Mouse (Mus musculus): Measurements from ENCODE around the gene Vstm2b. TPM values are rescaled to one million over a fixed set of nuclear protein-coding genes. Genes with fewer than 3 reads are reported as not detected.

Gene Vstm2b
- polyA plus RNA-seq, 1 experiment from 2014 or later, result 0.47 TPM

GRCm38 (mm10) chr7:40922871-40923270, 24.7 kb downstream of the Vstm2b start:
- ATAC-seq (ENCODE audit: insufficient read depth), result no peak
- no peak overlapping the region for H3K27ac ChIP-seq (ENCODE audit: low read depth)
- WGBS, result 68% methylated on average over 4 of the region's 4 CpGs
- no peaks in the 10 kb centered on the region for H3K9me3 ChIP-seq (ENCODE audit: low read depth, low read length)
- no peak overlapping the region for H3K9ac ChIP-seq
- H3K4me2 ChIP-seq, result no peak overlapping the region
- H3K36me3 ChIP-seq (ENCODE audit: insufficient read depth), result no peaks in the 10 kb centered on the region
- TF ChIP-seq CTCF (IDR thresholded peaks at IDR 0.05; ENCODE audit: low read depth), result no peak
- no peaks in the 10 kb centered on the region for H3K27me3 ChIP-seq (ENCODE audit: insufficient read depth, low read length)
- no peak overlapping the region for H3K4me3 ChIP-seq (ENCODE audit: low read depth, low read length)
- DNase-seq, result no peak
- H3K4me1 ChIP-seq (ENCODE audit: insufficient read depth), result no peaks in the 10 kb centered on the region

GRCm38 (mm10) chr7:40928391-40928790, 30.3 kb downstream of the Vstm2b start:
- 65% methylated on average over 2 of the region's 2 CpGs for WGBS
- H3K9me3 ChIP-seq (ENCODE audit: low read depth, low read length), result no peaks in the 10 kb centered on the region
- H3K36me3 ChIP-seq (ENCODE audit: insufficient read depth), result no peaks in the 10 kb centered on the region
- H3K27me3 ChIP-seq (ENCODE audit: insufficient read depth, low read length), result no peaks in the 10 kb centered on the region
- no peak for DNase-seq
- no peak overlapping the region for H3K4me2 ChIP-seq
- H3K9ac ChIP-seq, result no peak overlapping the region
- no peaks in the 10 kb centered on the region for H3K4me1 ChIP-seq (ENCODE audit: insufficient read depth)
- no peak for TF ChIP-seq CTCF (IDR thresholded peaks at IDR 0.05; ENCODE audit: low read depth)
- no peak for ATAC-seq (ENCODE audit: insufficient read depth)
- H3K27ac ChIP-seq (ENCODE audit: low read depth), result no peak overlapping the region
- no peak overlapping the region for H3K4me3 ChIP-seq (ENCODE audit: low read depth, low read length)

GRCm38 (mm10) chr7:40936617-40937212, 38.6 kb downstream of the Vstm2b start:
- no peak for TF ChIP-seq CTCF (IDR thresholded peaks at IDR 0.05; ENCODE audit: low read depth)

GRCm38 (mm10) chr7:40939371-40939770, 41.2 kb downstream of the Vstm2b start:
- WGBS, result 78% methylated on average over 1 of the region's 1 CpGs
- Histone ChIP-seq H3K36me3 (ENCODE audit: insufficient read depth) (no peaks in the 10 kb centered on the region), H3K4me3 (ENCODE audit: low read depth, low read length) (no peak overlapping the region), H3K27ac (ENCODE audit: low read depth) (no peak overlapping the region), H3K4me2 (no peak overlapping the region), H3K4me1 (ENCODE audit: insufficient read depth) (no peaks in the 10 kb centered on the region), H3K9ac (no peak overlapping the region), H3K27me3 (ENCODE audit: insufficient read depth, low read length) (no peaks in the 10 kb centered on the region), H3K9me3 (ENCODE audit: low read depth, low read length) (no peaks in the 10 kb centered on the region)
- no peak for TF ChIP-seq CTCF (IDR thresholded peaks at IDR 0.05; ENCODE audit: low read depth)
- ATAC-seq (ENCODE audit: insufficient read depth), result no peak
- no peak for DNase-seq

More at GRCm38 (mm10) chr7:40936617-40937212, 38.6 kb downstream of the Vstm2b start:
- WGBS, result 53% methylated on average over 4 of the region's 4 CpGs
- no peak overlapping the region for H3K27ac ChIP-seq (ENCODE audit: low read depth)
- DNase-seq (no peak), ATAC-seq (ENCODE audit: insufficient read depth) (no peak)
- no peaks in the 10 kb centered on the region for H3K9me3 ChIP-seq (ENCODE audit: low read depth, low read length)
- no peak overlapping the region for H3K9ac ChIP-seq
- H3K36me3 ChIP-seq (ENCODE audit: insufficient read depth), result no peaks in the 10 kb centered on the region
- no peaks in the 10 kb centered on the region for H3K27me3 ChIP-seq (ENCODE audit: insufficient read depth, low read length)
- H3K4me2 ChIP-seq, result no peak overlapping the region
- H3K4me3 ChIP-seq (ENCODE audit: low read depth, low read length), result no peak overlapping the region
- H3K4me1 ChIP-seq (ENCODE audit: insufficient read depth), result no peaks in the 10 kb centered on the region

GRCm38 (mm10) chr7:40942233-40942935, 44.3 kb downstream of the Vstm2b start:
- no peak for ATAC-seq (ENCODE audit: insufficient read depth)
- H3K4me1 ChIP-seq (ENCODE audit: insufficient read depth), result no peaks in the 10 kb centered on the region
- WGBS, result 44% methylated on average over 3 of the region's 3 CpGs
- H3K4me2 ChIP-seq, result no peak overlapping the region
- H3K27ac ChIP-seq (ENCODE audit: low read depth), result no peak overlapping the region
- no peak overlapping the region for H3K9ac ChIP-seq
- H3K9me3 ChIP-seq (ENCODE audit: low read depth, low read length), result no peaks in the 10 kb centered on the region
- no peak overlapping the region for H3K4me3 ChIP-seq (ENCODE audit: low read depth, low read length)
- no peaks in the 10 kb centered on the region for H3K36me3 ChIP-seq (ENCODE audit: insufficient read depth)
- TF ChIP-seq CTCF (IDR thresholded peaks at IDR 0.05; ENCODE audit: low read depth), result peak; percentile 50
- peak; percentile 31 for DNase-seq
- H3K27me3 ChIP-seq (ENCODE audit: insufficient read depth, low read length), result no peaks in the 10 kb centered on the region

Other genes starting within 250 kb of the Vstm2b start
- gene 4930433I11Rik, start 89.2 kb downstream of the Vstm2b start, polyA plus RNA-seq (2014; fragmentation: Nextera tagmentation; extraction: Ambion mirVana), result not detected in 2 replicates
- not detected in 2 replicates for gene Gm4884, start 134.4 kb downstream of the Vstm2b start, polyA plus RNA-seq (2014; fragmentation: Nextera tagmentation; extraction: Ambion mirVana)